Mouse (Mus musculus) embryo, embryonic 10 days (tissue): ENCODE measurements around the gene Nfkb1.

Experiments
- DNase-seq: peaks from one replicate; pipeline ENCODE4 v3.0.0-alpha.2; 2015; ENCODE audit warnings: low spot score

Gene Nfkb1

DNA sequence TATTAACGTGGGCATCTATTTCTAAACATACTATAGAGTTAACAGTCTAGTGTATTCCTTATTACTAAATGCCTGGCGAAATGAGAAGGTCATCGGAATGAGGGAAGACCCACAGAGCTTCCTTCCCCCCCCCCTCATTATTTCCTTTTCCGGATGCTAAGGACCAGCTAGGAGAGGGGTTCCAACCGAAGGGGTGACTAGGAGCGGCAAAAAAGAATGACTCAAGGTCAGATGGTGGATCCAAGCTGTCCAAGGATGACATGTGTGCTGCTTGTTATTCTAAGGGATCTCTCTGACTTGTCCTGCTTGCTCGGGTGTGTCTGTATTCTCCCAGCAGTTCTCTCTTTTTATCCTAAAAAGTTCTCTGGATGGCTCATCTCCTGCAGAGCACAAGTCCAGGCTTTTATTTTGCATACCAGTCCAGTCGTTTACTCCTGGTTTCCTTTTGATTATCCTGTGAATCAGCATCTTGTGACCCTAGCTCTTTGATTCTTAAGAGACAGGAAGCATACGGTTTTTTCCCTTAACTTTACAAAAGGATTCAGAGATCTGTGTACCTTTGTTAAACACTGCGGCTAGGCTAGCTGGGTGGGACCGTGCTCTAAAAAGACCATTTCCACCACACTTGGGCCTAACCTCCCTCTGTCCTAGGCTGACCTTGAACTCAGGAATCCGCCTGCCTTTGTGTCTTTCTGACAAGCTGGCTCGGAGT, 145.0 kb downstream of the Nfkb1 start:
- no peak for DNase-seq
